Mouse (Mus musculus) layer of hippocampus, postnatal 14 days (tissue): ENCODE data around the gene Mob3a. TPM values are rescaled to one million over a fixed set of nuclear protein-coding genes. Genes with fewer than 3 reads are reported as not detected.

Experiments
- DNase-seq, 2 experiments: peaks; one replicate each; pipeline ENCODE4 v3.0.0; 2021 to 2022; ENCODE audit warnings: low spot score in 2 of 2, mixed read lengths in 1 of 2
- long read RNA-seq, 2 experiments: library from polyadenylated mRNA; stranded (forward); transcript quantifications; one replicate each; pipeline ENCODE4 v2.0.0; 2021
- total RNA-seq, 2 experiments: library from RNA; stranded (reverse); gene quantifications; 2 replicates each; pipeline ENCODE4 v1.2.3; 2021

Mob3a gene
- total RNA-seq = 10 to 100 TPM; 16.1 to 19.0 TPM
- long read RNA-seq, experiment 1, transcript Mob3a-201 (4 exons, 2,682 nt) = major isoform, 13 of 19 reads
- long read RNA-seq, experiment 1, partial matches to known transcripts = 3 of 19 reads
- long read RNA-seq, experiment 1, other reads (novel, unspliced or antisense) = 3 of 19 reads
- long read RNA-seq, experiment 2, transcript Mob3a-201 (4 exons, 2,682 nt) = major isoform, 9 of 14 reads
- long read RNA-seq, experiment 2, partial matches to known transcripts = 2 of 14 reads
- long read RNA-seq, experiment 2, other reads (novel, unspliced or antisense) = 3 of 14 reads

DNA sequence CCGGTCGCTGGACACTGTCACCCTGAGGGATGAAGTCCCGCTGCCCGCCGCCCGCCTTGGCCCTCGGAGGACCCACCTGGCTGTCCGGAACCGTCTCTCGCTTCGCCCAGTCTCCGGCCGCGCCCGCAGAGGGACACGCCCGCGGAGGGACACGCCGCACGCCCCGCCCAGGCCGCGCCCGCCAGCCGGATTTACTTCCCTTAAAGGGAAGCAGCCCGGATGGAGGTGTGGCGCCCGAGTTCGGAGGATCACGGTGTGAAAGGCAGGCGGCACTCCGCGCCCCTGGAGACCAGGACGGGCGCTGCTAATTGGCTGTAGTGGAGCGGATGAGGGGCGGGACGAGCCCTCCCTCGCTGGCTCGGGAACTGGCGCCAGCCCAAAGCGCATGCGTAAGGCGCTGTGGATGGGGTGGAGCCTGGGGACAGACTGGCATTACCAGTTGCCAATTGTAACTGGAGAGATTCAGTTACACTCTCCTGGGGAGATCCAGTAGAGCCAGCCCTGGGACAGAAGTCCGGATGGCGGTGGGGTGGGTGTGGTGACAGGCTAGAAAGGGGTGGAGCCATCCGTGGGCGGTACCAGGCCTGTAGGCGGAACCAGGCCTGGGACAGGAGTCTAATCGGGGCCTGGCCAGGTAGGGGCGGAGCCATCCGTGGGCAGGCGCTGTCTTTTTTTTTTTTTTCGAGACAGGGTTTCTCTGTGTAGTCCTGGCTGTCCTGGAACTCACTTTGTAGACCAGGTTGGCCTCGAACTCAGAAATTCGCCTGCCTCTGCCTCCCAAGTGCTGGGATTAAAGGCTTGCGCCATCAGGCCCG is at the start of gene Mob3a, which contains the start of gene Izumo4:
TSS of gene Mob3a (minus strand) at position 257 of the 815 bp plus-strand sequence.
TSS of gene Izumo4 (plus strand) at position 464 of the 815 bp plus-strand sequence.
- peak; percentile 97 to 99 for DNase-seq

DNA sequence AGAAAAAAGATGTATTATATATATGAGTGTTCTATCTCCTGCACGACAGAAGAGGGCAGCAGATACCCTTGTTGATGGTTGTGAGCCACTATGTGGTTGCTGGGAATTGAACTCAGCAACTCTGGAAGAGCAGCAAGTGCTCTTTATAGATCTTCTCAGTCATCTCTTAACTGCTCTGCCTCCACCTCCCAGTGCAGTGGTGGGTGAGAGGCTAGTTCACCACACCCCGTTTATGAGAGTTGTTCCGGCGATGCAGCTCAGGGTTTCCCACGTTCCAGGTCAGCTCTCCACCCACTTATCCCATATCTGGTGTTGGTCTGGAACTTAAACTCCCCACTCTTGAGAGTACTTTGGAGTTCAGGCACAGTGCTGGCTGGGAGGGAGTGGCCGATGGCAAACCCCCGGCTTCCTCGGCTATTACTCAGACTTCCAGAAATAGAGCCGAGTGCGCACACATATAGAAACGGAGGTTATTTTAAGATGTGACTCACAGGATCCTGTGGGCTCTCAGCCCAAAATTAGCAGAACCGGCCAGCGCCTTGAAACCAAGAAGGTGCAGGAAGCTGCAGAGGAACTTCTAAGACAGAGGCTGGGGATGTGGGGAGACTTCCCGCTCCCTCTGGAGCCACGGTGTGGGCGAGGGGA is 49.5 kb upstream of the Mob3a start:
- DNase-seq = no peak

DNA sequence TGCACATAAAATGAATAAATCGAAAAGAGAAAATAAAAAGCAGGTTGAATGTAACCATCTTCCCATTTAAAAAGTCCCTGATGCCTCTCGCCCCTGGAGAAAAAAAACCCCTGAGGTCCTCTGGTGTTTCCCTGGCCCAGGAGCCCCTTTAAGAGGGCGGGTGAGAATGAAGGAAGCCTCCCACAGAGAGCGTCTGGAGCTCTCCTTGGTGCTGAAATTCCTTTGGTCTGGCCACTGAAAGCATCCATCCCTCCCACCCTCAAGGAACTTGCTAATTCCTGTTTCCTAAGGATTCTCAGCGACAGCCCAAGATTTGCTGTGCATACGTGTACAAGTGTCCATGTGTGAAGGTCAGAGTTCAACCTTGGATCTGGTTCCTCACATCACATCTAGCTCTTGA is 46.8 kb upstream of the Mob3a start:
- no peak for DNase-seq

DNA sequence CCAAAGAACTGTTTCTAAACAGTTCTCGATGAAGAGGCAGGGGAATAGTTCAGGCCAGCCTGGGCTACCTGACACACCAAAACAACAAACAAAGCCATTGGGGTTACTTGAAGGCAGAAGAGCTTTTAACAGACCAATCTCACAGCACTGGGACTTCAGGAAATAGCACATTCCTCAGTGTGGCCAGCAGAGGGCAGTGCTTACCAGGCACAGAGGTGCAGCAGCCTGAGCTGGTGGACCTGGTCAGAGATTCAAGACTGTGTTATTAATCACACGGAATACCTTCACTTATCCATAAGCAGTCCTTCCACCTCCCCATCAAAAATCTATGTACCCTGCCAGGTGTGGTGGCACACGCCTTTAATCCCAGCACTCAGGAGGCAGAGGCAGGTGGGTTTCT is 45.6 kb upstream of the Mob3a start:
- peak; percentile 70 to 76 for DNase-seq

DNA sequence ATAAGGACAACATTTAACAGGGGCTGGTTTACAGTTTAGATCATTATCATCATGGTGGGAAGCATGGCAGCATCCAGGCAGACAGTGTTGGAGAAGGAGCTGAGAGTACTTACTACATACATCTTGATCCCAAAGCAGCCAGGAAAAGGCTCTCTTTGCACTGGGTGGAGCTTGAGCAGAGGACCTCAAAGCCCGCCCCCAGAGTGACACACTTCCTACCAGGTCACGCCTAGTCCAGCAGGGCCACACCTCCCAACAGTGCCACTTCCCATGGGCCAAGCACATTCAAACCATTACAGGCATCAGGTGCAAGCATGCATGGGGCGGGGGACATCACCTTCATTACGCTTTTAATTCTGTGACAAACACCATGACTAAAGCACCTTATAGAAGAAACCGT is 42.5 kb upstream of the Mob3a start:
- no peak for DNase-seq

DNA sequence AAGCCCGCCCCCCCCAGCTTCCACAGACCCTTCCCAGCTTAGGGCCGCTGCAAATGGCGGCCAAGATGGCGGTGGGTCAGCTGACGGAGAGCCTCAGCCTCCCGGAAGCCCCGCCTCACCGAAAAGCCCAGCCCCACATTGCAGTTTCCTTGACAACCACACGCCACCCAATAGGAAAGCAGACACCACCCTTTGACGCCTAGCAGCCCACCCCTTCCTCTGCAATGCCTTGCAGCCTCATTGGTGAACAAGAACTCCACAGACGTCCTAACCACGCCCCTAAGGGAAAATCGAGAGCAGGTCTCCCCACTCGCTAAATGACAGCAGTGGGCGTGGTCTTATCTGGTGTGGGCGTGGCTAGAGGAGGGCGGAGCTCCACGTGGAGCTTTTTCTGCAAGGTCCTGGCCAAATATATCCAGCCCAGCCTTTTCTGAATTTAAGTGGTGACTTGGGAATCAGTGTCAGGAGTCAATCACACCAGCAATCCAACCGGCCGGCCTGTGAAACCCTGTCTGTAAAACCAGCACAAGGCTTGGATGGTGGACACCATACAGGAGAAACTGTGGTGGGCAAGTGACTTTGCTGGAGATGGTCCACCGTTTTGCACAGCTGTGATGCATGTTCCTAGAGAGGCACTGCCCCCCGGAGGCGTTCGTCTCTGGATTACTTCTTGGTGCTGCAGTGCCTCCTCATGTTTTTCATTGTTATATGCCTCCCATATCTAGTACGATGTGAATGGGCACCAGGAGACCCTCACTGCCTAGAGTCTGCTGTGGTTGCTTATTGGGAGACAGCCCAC is 40.6 kb upstream of the Mob3a start, which contains the start of gene Ap3d1:
TSS of gene Ap3d1 (minus strand) at position 85 of the 799 bp plus-strand sequence.
- peak; percentile 94 to 99 for DNase-seq

DNA sequence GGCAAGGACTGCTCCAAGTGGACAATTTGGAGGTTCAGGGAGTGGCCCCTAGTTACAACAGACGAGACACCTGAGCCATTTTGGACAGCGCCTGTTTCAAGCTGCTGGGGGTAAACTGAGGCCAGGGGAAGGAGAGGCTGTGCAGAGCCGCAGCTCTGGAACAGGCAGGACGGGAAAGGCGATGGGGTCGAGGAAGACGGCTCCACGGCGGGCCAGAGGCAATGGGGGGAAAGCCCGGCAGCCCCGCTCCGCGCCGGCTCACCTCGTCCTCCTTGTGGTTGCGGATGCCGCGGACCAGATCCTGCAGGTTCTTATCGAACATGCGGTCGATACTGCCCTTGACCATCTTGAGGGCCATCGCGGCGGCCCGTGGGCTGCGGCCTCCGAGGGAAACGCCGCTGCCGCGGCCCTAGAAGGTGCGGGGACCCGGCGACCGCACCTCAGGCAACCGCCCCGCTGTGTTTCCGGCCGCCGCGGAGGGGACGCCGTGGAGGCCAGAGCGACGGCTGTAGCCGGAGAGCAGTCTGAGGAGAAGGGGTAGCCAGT is 39.9 kb upstream of the Mob3a start:
- no peak for DNase-seq

DNA sequence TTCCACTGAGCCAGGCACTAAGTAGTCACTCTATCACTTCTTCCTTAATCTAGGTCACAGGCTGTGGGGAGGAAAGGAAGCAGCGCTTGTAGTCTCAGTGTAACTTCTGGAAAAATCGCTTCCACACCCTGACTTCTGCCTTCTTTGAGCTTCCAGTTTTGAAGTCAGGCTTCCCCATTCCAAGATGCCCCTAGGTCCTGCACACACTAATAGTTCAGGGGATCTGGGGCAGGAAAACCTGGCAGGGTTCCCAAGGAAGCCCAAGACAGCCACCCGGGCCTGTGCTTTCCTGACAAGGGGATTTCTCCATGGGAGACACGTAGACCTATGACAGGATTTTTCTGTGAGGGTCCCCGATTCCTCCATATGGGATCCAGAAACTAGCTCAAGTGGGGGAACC is 39.4 kb upstream of the Mob3a start:
- DNase-seq = peak; percentile 12 to 33

DNA sequence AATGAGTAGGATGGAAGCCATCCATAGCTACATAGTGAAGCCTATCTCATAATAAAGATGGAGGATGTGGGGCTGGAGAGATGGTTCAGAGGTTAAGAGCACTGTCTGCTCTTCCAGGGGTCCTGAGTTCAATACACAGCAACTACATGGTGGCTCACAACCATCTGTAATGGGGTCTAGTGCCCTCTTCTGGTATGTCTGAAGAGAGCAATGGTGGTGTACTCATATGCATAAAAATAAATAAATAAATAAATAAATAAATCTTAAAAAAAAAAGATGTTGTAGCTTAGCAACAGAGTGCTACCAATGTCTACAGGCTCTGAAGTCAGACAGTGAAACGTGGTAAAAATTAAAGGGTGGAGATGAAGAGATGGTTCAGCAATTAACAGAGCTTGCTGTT is 36.9 kb upstream of the Mob3a start:
- DNase-seq = no peak

DNA sequence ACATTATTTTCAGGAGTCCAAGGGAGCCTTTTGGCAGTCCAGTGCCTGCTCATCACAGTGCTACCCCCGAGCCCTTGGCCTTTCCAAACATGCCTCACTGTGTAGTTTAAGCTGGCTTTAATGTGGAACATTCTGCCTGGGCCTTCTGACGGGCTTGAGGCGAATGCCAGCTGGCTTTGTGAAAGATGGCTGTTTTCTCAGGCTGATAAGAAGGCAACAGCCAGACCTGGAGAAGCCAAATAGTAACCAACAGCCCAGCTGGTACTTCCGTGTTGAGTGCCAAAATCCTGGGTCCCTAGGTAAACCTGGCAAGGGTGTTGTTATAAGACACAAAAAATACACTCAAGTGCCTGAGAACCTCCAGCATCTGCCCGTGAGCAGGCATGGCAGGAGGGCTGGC is 35.0 kb upstream of the Mob3a start:
- no peak for DNase-seq

DNA sequence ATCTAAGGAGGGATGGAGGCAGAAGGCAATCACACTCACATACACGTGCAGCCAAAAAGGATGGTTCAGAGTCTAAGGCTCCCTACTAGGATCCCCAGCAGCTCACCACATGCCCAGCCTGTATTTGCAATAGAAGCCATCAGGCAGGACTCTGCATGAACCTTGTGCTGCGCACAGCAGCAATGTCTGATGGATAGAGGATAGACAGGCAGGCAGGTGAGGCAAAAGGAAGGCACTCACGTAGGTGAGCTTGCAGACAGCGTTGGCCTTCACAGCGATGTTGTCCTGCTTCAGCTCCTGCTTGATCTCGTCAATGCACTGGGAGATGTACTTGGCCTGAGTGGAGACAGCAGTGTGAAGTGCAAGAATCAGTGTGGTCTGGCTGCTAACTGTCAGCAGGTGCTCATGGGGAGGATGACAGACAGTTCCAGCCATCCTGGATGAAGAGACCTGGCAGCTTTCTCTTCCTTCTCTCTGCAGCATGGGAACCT is 30.9 kb upstream of the Mob3a start:
- no peak for DNase-seq

DNA sequence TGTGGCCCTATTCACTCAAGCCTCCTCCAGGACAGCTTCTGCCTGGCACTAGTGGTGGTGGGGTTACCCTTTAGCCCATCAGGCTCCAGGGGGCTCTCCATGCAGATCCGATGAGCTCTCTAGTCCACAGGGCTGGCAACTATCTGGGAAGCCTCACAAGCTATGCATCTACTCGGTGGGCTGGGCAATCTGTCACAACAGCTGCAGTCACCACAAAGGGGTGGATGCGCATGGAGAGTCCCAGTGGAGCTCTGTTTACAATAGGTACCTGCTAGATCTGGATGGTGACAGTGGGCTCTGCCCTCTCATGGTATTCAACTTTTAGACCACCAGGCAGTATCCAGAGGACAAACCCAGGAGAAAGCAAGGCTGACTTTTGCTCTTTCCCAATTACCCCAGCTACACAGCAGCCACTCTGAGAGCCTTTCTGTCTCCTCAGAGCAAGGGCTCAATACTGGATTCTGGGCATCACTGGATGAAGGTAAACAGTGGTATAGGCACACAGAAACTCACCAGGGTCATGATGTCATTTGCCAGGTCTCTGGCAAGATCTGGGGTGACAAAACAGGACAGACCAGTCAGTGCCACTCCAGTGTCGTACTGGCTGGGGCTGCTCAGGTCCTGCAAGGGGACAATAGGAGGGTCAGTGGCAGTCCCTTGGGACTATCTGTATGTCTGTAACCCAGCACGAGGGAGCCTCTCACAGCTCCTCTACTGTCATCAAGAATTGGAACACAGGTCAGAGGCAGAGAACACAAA is 25.8 kb upstream of the Mob3a start:
- no peak for DNase-seq

DNA sequence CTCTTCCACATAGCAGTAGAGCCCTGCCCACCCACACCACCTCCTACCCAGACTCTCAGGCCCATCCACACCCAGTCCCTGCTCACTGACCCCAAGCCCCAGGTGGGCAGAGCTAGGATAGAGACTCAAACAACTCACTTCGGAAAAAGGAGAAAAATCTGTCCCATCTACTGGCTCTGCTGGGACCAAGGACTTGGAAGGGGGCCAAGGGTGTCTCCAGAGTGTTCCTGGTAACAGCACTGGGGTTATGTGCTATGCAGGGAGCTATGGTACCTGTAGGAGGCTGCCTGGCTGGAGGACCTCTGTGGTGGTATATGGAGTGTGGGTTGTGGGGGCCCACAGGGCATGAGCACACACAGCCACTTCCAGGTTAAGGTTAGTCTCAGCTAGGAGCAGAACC is 15.5 kb upstream of the Mob3a start:
- no peak for DNase-seq

DNA sequence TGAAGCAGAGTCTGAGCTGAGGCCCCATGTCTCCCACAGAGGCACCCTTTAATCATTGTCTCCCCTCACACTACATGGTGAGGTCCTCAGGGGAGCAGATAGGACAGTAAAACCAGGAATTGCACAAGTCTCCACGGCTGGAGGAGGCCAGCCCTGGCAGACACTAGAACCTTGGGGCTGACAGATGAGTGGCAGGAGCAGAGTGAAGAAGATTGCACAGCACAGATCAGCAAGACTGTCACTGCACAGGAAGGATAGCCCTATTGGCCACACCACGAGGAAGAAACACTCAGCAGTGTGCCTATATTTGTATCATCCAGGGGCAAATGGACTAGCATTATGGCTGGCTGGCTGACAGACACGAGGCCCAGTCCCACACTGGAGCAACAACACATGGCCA is 9.1 kb upstream of the Mob3a start:
- no peak for DNase-seq

DNA sequence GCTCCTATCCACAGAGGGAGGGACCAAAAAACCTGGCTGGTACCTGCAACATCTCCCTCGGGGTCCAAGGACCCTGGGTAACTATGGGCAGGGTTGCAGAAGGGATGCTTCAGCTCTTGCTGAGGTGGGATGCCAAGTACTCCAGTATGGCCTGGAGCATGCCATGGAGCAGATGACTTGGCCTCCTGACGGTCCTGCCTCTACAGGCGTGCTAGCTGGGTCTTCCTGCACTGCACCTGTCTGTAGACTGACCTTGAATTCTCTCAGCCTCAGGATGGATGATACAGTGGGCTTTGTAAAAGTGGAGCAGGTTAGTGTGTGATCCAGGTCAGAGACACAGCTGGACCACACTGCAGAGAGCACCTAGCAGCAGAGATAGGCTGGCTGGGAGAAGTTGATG is 3.7 kb upstream of the Mob3a start:
- DNase-seq = no peak

DNA sequence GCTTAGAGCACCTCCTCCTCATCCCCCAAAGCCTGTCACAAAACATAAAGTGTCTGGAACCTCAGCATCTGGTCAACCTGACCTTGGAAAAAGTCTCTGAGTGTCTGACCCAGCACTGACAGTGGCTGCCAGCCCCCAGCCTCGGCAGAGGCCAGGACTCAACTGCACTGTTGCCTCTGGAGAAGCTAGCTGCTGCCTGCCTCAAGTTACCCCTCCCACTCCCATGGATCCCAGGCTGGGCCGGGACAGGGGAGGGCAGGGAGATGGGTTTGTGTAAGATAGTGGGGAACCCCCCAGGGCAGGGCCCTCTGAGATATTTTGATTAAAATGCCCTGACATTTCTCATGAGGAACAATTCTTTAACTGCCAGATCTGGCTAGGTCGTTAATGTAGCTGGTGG is 3.3 kb upstream of the Mob3a start:
- DNase-seq = no peak

DNA sequence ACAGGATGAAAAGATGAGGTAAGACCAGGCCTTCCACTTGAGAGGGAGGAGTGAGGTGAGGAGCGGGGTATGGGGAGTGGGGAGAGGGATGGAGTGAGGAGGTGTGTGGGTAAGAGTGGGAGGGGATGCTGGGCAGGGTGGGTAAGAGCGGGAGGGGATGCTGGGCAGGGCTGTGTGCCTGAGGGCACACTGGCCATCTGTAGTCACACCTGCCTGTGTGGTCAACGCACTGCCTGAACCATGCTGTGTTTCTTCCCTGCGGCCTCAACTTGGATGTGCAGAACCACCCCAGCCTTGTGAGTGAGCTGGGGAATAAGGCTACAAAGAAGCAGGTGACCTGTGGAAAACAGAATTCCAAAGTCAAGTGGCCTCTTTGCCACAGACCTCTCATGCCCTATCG is 2.6 kb upstream of the Mob3a start:
- no peak for DNase-seq

DNA sequence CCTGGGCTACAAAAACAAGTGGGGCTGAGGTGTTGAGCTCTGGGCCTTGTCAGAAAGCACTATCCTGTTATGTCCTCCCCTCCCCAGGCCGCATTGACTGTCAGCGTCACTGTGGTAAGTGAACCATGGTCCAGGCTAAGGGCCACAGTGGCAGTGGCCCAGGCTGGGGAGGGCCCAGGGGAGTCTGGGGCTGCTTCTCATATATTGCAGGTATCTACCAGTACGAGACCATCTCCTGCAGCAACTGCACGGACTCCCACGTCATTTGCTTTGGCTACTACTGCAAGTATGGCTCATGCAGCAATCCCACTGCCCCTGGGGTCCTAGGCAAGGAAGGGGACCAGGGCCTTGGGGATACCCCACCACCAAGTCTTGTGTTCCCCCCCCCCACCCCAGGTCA is 1.9 kb upstream of the Mob3a start:
- no peak for DNase-seq

DNA sequence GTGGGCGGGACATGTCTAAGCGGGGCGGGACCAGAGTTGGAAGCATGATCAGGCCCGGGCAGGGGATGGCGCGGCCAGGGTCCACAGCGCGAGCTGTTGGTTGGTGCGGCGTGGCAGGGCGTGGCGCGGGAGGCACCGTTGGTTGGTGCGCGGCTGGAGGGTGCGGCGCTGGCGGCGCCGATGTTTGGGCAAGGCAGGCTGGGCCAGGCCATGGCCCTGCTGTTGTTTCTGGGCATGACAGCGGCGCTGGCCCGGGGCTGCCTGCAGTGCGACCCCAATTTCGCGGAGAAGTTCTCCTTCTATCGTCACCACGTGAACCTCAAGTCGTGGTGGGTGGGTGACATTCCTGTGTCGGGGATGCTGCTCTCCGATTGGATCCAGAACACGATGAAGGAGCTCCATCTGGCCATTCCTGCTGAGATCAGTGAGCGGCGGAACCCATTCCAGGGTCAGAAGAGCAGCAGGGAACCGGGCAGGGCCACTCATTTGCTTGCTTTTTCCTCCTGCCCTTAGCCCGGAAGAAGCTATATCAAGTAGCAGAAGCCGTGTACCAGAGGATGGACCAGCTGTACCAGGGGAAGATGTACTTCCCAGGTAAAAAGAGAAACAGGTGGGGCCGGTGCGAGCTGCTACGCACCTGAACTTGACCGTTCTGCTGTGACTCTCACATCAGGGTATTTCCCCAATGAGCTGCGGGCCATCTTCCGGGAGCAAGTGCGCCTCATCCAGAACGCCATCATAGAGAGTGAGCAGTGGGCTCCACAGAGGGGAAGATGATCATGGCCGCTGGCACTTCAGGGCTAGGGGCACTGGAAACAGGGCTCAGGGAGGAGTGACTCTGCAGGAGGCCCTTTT is 986 bp upstream of the Mob3a start:
- DNase-seq = peak; percentile 96
